Mouse (Mus musculus): ENCODE results near the gene 2310033P09Rik.

The 2310033P09Rik gene

GRCm38 (mm10) chr11:59208153-59208831 is at the start of gene 2310033P09Rik:
Gene 2310033P09Rik (plus strand): TSS chr11:59208321.
- DNase-seq (ENCODE audit: low spot score), result peak; percentile 93

- DNase-seq (ENCODE audit: low spot score), result no peak
These were observed 49.0 kb upstream of the 2310033P09Rik start for GRCm38 (mm10) chr11:59159099-59159498.

GRCm38 (mm10) chr11:59159558-59159957 is 48.6 kb upstream of the 2310033P09Rik start:
- no peak for DNase-seq (ENCODE audit: low spot score)

- DNase-seq (ENCODE audit: low spot score), result peak; percentile 13
These were observed 46.7 kb upstream of the 2310033P09Rik start for GRCm38 (mm10) chr11:59161398-59161797.

- no peak for DNase-seq (ENCODE audit: low spot score)
These were observed 45.5 kb upstream of the 2310033P09Rik start for GRCm38 (mm10) chr11:59162443-59163254.

GRCm38 (mm10) chr11:59163255-59164236 is 44.6 kb upstream of the 2310033P09Rik start, which contains the start of gene Iba57:
Gene Iba57 (minus strand): TSS chr11:59163739.
- peak; percentile 98 for DNase-seq (ENCODE audit: low spot score)

- DNase-seq (ENCODE audit: low spot score), result no peak
These were observed 43.7 kb upstream of the 2310033P09Rik start for GRCm38 (mm10) chr11:59164384-59164783.

GRCm38 (mm10) chr11:59165616-59166241 is 42.4 kb upstream of the 2310033P09Rik start:
- DNase-seq (ENCODE audit: low spot score), result no peak

- DNase-seq (ENCODE audit: low spot score), result no peak
These were observed 38.3 kb upstream of the 2310033P09Rik start for GRCm38 (mm10) chr11:59169807-59170206.

GRCm38 (mm10) chr11:59170549-59170948 is 37.6 kb upstream of the 2310033P09Rik start:
- DNase-seq (ENCODE audit: low spot score), result no peak

- no peak for DNase-seq (ENCODE audit: low spot score)
These were observed 33.8 kb upstream of the 2310033P09Rik start for GRCm38 (mm10) chr11:59174189-59174838.

- DNase-seq (ENCODE audit: low spot score), result no peak
These were observed 31.6 kb upstream of the 2310033P09Rik start for GRCm38 (mm10) chr11:59176475-59176874.

GRCm38 (mm10) chr11:59176921-59177320 is 31.2 kb upstream of the 2310033P09Rik start:
- DNase-seq (ENCODE audit: low spot score), result no peak

GRCm38 (mm10) chr11:59182864-59183331 is 25.2 kb upstream of the 2310033P09Rik start, which contains the start of gene Gjc2:
Gene Gjc2 (minus strand): TSS chr11:59183213.
- no peak for DNase-seq (ENCODE audit: low spot score)

- peak; percentile 67 for DNase-seq (ENCODE audit: low spot score)
These were observed 24.3 kb upstream of the 2310033P09Rik start for GRCm38 (mm10) chr11:59183821-59184220.

- no peak for DNase-seq (ENCODE audit: low spot score)
These were observed 22.6 kb upstream of the 2310033P09Rik start for GRCm38 (mm10) chr11:59185490-59185889.

- DNase-seq (ENCODE audit: low spot score), result no peak
These were observed 20.4 kb upstream of the 2310033P09Rik start for GRCm38 (mm10) chr11:59187706-59188105.

- DNase-seq (ENCODE audit: low spot score), result peak; percentile 84
These were observed 16.7 kb upstream of the 2310033P09Rik start for GRCm38 (mm10) chr11:59191231-59192058.

GRCm38 (mm10) chr11:59192059-59192386 is 16.1 kb upstream of the 2310033P09Rik start, which contains the start of gene Guk1:
Gene Guk1 (minus strand): TSS chr11:59192212.
- peak; percentile 77 for DNase-seq (ENCODE audit: low spot score)

- DNase-seq (ENCODE audit: low spot score), result no peak
These were observed 11.9 kb upstream of the 2310033P09Rik start for GRCm38 (mm10) chr11:59196230-59196629.
